Mouse (Mus musculus): ENCODE results near the gene Nfix. TPM values are rescaled to one million over a fixed set of nuclear protein-coding genes. Genes with fewer than 3 reads are reported as not detected.
"Not testable (repeated sequence)": the region's sequence is repeated elsewhere in the genome, so short reads cannot be mapped to it uniquely, and the experiment has no call there.

Gene Nfix
- polyA plus RNA-seq, 1 experiment, result 65.7 TPM

DNA sequence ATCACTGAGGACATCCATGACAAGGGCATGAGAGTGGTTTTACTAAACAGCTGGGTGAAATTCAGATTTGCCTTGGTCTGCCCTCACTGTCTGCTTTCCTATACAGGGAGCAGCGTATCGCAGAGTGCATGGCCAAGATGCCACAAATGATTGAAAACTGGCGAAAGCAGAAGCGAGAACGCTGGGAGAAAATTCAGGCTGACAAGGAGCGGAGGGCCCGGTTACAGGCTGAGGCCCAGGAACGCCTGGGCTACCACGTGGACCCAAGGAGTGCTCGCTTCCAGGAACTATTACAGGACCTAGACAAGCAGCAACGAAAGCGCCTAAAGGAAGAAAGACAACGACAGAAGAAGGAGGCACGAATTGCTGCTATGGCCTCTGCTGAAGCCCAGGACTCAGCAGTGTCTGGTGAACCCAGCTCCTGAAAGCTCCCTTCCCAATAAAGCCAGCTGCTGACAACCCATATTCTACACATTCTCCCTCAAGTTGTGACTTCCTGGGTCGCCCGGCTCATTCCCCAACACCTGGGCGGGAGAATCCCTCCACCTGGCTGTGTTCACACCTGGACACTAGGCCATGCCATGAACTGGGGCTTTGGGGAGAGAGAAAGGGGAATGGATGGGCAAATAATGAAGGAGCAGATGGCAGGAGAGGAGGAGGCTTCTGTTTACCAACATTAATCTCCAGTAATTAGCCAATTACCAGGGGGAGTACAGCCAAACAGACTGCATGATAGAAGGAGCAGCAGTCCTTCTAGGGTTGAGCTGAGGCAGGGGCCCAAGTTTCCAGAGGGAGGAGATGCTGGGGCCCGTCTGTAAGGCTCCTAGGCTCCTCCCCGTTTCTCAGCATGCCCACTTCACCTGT lies 34.1 kb upstream of the Nfix start:
- Histone ChIP-seq H3K4me2 (ENCODE audit: low read depth) (no peak overlapping the region), H3K79me2 (ENCODE audit: control insufficient read depth, insufficient read depth) (peaks cover 15% of the 10 kb centered on the region), H3K4me3 (no peak overlapping the region), H3K36me3 (ENCODE audit: control insufficient read depth, insufficient read depth) (peaks cover 32% of the 10 kb centered on the region), H3K27me3 (ENCODE audit: control insufficient read depth, insufficient read depth, insufficient read length) (no peaks in the 10 kb centered on the region), H3ac (ENCODE audit: control insufficient read depth, insufficient read length) (no peak overlapping the region)
- no peak for TF ChIP-seq POLR2A (IDR thresholded peaks at IDR 0.05; ENCODE audit: insufficient read length, low read depth)

DNA sequence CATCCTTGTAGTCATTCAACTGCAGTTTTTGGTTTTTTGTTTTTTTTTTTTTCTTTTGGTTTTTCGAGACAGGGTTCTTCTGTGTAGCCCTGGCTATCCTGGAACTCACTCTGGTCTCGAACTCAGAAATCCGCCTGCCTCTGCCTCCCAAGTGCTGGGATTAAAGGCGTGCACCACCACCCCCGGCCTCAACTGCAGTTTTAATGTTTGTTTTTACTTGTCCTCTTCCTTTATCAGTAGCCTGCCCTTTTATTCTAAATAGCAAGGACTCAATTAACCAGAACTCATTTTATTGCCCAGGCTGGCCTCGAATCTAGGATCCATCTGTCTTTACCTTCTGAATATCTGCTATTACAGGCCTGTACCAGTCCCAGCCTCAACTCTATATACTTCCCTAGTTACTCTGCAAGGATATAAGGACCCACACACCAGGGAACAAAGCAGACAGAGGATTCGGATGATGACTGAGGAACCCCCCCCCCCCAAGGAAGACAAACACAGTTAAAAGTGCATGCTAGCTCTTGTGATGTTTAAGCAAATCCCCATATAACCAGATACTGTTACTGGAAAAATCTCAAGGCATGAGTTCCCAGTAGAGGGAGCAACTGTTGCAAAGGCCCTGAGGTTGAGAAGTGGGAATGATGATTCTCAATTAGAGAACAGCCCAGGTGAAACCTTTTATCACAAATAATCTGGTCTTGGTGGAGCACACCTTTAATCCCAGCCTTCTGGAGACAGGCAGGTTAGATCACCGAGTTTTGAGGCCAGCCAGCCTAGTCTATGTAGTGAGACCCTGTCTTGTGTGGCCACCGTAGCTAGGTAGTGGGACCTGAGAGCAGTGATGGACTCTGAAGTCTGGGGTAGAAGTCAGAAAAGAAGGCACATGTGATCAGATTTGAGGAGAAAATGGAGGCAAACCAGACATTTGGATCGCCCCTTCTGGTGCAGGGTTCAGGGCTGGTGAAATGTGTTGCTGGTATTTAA lies 32.9 kb upstream of the Nfix start:
- peaks cover 28% of the 10 kb centered on the region for H3K36me3 ChIP-seq (ENCODE audit: control insufficient read depth, insufficient read depth)
- H3ac ChIP-seq (ENCODE audit: control insufficient read depth, insufficient read length), result peak overlapping the region; percentile 95
- no peaks in the 10 kb centered on the region for H3K27me3 ChIP-seq (ENCODE audit: control insufficient read depth, insufficient read depth, insufficient read length)
- peak overlapping the region; percentile 79 for H3K4me3 ChIP-seq
- H3K79me2 ChIP-seq (ENCODE audit: control insufficient read depth, insufficient read depth), result peaks cover 9% of the 10 kb centered on the region
- peak overlapping the region; percentile 68 for H3K4me2 ChIP-seq (ENCODE audit: low read depth)
- TF ChIP-seq TCF12 (IDR thresholded peaks at IDR 0.05; ENCODE audit: insufficient read depth, poor library complexity, severe bottlenecking) (no peak), REST (IDR thresholded peaks at IDR 0.05; ENCODE audit: insufficient read depth, insufficient read length) (no peak), MAX (IDR thresholded peaks at IDR 0.05; ENCODE audit: low read depth) (no peak), E2F4 (IDR thresholded peaks at IDR 0.05; ENCODE audit: insufficient read depth) (no peak), CEBPB (IDR thresholded peaks at IDR 0.05; ENCODE audit: insufficient read depth, poor library complexity, severe bottlenecking) (no peak), TCF3 (IDR thresholded peaks at IDR 0.05; ENCODE audit: insufficient read length, low read depth) (no peak), MYOD1 (IDR thresholded peaks at IDR 0.05; ENCODE audit: control insufficient read depth in 1 of 3, insufficient read length in 2 of 3, low read depth in 2 of 3) (no peak), MYOG (IDR thresholded peaks at IDR 0.05; ENCODE audit: control insufficient read depth in 1 of 3, insufficient read depth in 1 of 3, insufficient read length in 2 of 3, low read depth in 2 of 3) (no peak), USF1 (IDR thresholded peaks at IDR 0.05; ENCODE audit: low read depth) (no peak), POLR2AphosphoS2 (IDR thresholded peaks at IDR 0.05; ENCODE audit: insufficient read length, low read depth) (no peak), SRF (IDR thresholded peaks at IDR 0.05; ENCODE audit: control insufficient read depth, insufficient read length, low read depth) (no peak), POLR2A (IDR thresholded peaks at IDR 0.05; ENCODE audit: insufficient read length, low read depth) (no peak)

DNA sequence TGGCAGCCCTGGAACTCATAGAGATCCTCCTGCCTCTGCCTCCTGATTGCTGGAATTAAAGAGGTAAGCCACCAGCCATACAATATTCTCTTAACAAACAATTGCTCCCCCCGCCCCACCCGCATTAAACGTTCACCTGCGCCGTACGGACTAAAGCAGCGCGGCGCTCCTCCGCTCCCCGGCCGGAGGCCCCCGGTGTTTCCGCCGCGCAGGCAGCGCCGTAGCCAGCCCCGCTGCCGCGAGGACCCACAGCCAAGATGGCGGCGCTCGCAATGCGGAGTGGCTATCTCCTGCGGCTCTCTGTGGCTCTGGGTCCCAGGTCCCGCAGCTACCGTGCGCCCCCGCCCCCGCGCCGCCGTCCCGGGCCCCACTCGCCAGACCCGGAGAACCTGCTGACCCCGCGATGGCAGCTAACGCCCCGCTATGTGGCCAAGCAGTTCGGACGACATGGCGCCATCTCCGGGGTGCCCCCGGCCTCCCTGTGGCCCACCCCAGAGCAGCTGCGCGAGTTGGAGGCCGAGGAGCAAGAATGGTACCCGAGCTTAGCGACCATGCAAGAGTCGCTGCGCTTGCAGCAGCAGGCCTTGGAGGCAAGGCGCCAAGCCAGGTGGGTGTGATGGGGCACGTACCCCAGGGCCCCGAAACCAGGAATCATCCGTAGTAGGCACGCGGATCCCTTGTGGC lies 32.0 kb upstream of the Nfix start:
- peak in 2 of 3 experiments; percentile 62 to 70 for TF ChIP-seq MYOG (IDR thresholded peaks at IDR 0.05; ENCODE audit: control insufficient read depth in 1 of 3, insufficient read depth in 1 of 3, insufficient read length in 2 of 3, low read depth in 2 of 3)
- no peak for TF ChIP-seq USF1 (IDR thresholded peaks at IDR 0.05; ENCODE audit: low read depth)
- peak; percentile 91 for TF ChIP-seq POLR2AphosphoS2 (IDR thresholded peaks at IDR 0.05; ENCODE audit: insufficient read length, low read depth)
- peak in 2 of 3 experiments; percentile 15 to 24 for TF ChIP-seq MYOD1 (IDR thresholded peaks at IDR 0.05; ENCODE audit: control insufficient read depth in 1 of 3, insufficient read length in 2 of 3, low read depth in 2 of 3)
- TF ChIP-seq POLR2A (IDR thresholded peaks at IDR 0.05; ENCODE audit: insufficient read length, low read depth), result peak; percentile 76
- Histone ChIP-seq H3K79me2 (ENCODE audit: control insufficient read depth, insufficient read depth) (peaks cover 9% of the 10 kb centered on the region), H3ac (ENCODE audit: control insufficient read depth, insufficient read length) (peak overlapping the region; percentile 95), H3K4me3 (peak overlapping the region; percentile 79), H3K4me2 (ENCODE audit: low read depth) (peak overlapping the region; percentile 68), H3K36me3 (ENCODE audit: control insufficient read depth, insufficient read depth) (peaks cover 25% of the 10 kb centered on the region), H3K27me3 (ENCODE audit: control insufficient read depth, insufficient read depth, insufficient read length) (no peaks in the 10 kb centered on the region)

DNA sequence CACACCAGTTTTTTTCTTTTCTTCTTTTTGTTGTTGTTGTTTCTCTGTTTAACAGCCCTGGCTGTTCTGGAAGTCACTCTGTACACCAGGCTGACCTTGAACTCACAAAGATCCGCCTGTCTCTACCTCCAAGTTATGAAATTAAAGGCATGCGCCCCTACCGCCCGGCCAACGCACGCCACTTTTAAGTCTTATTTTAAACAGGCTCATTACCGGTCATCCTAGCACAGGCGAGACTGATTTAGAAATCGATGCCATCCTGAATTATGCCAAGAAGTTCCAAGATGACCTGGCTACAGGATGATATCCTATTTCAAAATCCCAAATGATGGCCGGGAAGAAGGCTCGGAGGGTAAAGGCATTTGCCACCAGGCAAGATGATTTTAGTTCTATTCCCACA lies 31.3 kb upstream of the Nfix start, which contains the start of gene Gadd45gip1:
Gene Gadd45gip1 (plus strand): TSS at position 33 of the 400 bp plus-strand sequence.
- no peak for TF ChIP-seq TCF3 (IDR thresholded peaks at IDR 0.05; ENCODE audit: insufficient read length, low read depth)
- TF ChIP-seq POLR2A (IDR thresholded peaks at IDR 0.05; ENCODE audit: insufficient read length, low read depth), result no peak
- no peak for TF ChIP-seq SRF (IDR thresholded peaks at IDR 0.05; ENCODE audit: control insufficient read depth, insufficient read length, low read depth)
- TF ChIP-seq MYOD1 (IDR thresholded peaks at IDR 0.05; ENCODE audit: control insufficient read depth in 1 of 3, insufficient read length in 2 of 3, low read depth in 2 of 3), result no peak
- TF ChIP-seq POLR2AphosphoS2 (IDR thresholded peaks at IDR 0.05; ENCODE audit: insufficient read length, low read depth), result no peak

DNA sequence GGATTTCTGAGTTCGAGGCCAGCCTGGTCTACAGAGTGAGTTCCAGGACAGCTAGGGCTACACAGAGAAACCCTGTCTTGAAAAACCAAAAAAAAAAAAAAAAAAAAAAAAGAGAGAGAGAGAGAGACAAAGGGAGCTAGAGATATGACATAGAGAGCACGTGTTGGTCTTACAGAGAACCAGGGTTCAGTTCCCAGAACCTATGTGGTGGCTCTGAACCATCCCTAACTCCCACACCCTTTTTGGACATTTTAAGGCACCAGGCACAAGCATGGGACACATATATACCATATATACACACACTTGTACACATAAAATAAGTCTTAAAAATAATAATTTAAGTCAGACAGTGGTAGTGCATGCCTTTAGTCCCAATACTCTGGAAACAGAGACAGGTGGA lies 26.4 kb upstream of the Nfix start:
- H3ac ChIP-seq (ENCODE audit: control insufficient read depth, insufficient read length); H3K79me2 ChIP-seq (ENCODE audit: control insufficient read depth, insufficient read depth); H3K36me3 ChIP-seq (ENCODE audit: control insufficient read depth, insufficient read depth); H3K4me2 ChIP-seq (ENCODE audit: low read depth); H3K4me3 ChIP-seq; H3K27me3 ChIP-seq (ENCODE audit: control insufficient read depth, insufficient read depth, insufficient read length): not testable (repeated sequence)

More for the DNA sequence above, 31.3 kb upstream of the Nfix start, which contains the start of gene Gadd45gip1:
- H3K79me2 ChIP-seq (ENCODE audit: control insufficient read depth, insufficient read depth), result peaks cover 9% of the 10 kb centered on the region
- peaks cover 18% of the 10 kb centered on the region for H3K36me3 ChIP-seq (ENCODE audit: control insufficient read depth, insufficient read depth)
- H3ac ChIP-seq (ENCODE audit: control insufficient read depth, insufficient read length), result peak within 1 kb of the TSS; percentile 95
- peak within 1 kb of the TSS; percentile 79 for H3K4me3 ChIP-seq
- no peaks in the 10 kb centered on the region for H3K27me3 ChIP-seq (ENCODE audit: control insufficient read depth, insufficient read depth, insufficient read length)
- H3K4me2 ChIP-seq (ENCODE audit: low read depth), result peak within 1 kb of the TSS; percentile 68

Data from myocyte (in vitro differentiated cells).